Comparison of ENCODE assay signal across 27 mouse cellular contexts in genomic region chr4:87759625-87760024, GRCm38 (mm10).
"Had no signal": no experiment of that assay in that cellular context is flagged by ENCODE, and none has a peak within 500 bp of the region (broad histone marks: within the 10 kb centered on the region; RNA-seq: fewer than 3 reads in every experiment).

No protein-coding gene starts in this region.

- H3K9me3 ChIP-seq: embryonic facial prominence, embryonic 10.5 days; embryonic facial prominence, embryonic 12.5 days; embryonic facial prominence, embryonic 13.5 days; embryonic facial prominence, embryonic 15.5 days; forebrain, embryonic 12.5 days; forebrain, embryonic 13.5 days; forebrain, embryonic 15.5 days had no signal

- H3K9ac ChIP-seq: embryonic facial prominence, embryonic 12.5 days; embryonic facial prominence, embryonic 13.5 days; embryonic facial prominence, embryonic 15.5 days; forebrain, embryonic 12.5 days; forebrain, embryonic 13.5 days; forebrain, embryonic 15.5 days; forebrain, postnatal 0 days had no signal

- H3K27me3 ChIP-seq: embryonic facial prominence, embryonic 12.5 days; embryonic facial prominence, embryonic 13.5 days; embryonic facial prominence, embryonic 15.5 days; forebrain, embryonic 12.5 days; forebrain, embryonic 13.5 days; forebrain, embryonic 15.5 days had no signal

- H3K27ac ChIP-seq: embryonic facial prominence, embryonic 10.5 days; embryonic facial prominence, embryonic 12.5 days; embryonic facial prominence, embryonic 13.5 days; embryonic facial prominence, embryonic 15.5 days; forebrain, embryonic 10.5 days; forebrain, embryonic 12.5 days; forebrain, embryonic 13.5 days; forebrain, embryonic 15.5 days; gastrocnemius, adult 2 months; heart, adult 2 months had no signal

- ATAC-seq: forebrain, embryonic 13.5 days; forebrain, embryonic 14.5 days; forebrain, embryonic 15.5 days; forebrain, embryonic 16.5 days; forebrain, postnatal 0 days had no signal

- DNase-seq: cerebellum, adult 2 months; cerebellum, adult 8-10 months; cerebellum, adult 9-10 months; cerebellum, adult 9-11 months; cerebellum, postnatal 14 days; cerebellum, postnatal 25 days; cerebellum, postnatal 36 days; embryo, embryonic 11 days; forebrain, postnatal 0 days; gastrocnemius, adult 2 months; gastrocnemius, postnatal 10 days; gastrocnemius, postnatal 14 days; gastrocnemius, postnatal 25 days; gastrocnemius, postnatal 36 days; heart, adult 18-20 months; heart, adult 2 months had no signal

- H3K4me3 ChIP-seq: embryonic facial prominence, embryonic 10.5 days; embryonic facial prominence, embryonic 12.5 days; embryonic facial prominence, embryonic 13.5 days; embryonic facial prominence, embryonic 15.5 days; erythroblast, embryonic 14.5 days; forebrain, embryonic 10.5 days; forebrain, embryonic 12.5 days; forebrain, embryonic 13.5 days; forebrain, embryonic 15.5 days; gastrocnemius, adult 2 months; heart, adult 2 months had no signal

- H3K4me1 ChIP-seq: embryonic facial prominence, embryonic 10.5 days; embryonic facial prominence, embryonic 12.5 days; embryonic facial prominence, embryonic 13.5 days; embryonic facial prominence, embryonic 15.5 days; forebrain, embryonic 10.5 days; forebrain, embryonic 12.5 days; forebrain, embryonic 13.5 days; forebrain, embryonic 15.5 days had no signal

- H3K4me2 ChIP-seq: embryonic facial prominence, embryonic 12.5 days; embryonic facial prominence, embryonic 13.5 days; embryonic facial prominence, embryonic 15.5 days; forebrain, embryonic 12.5 days; forebrain, embryonic 13.5 days; forebrain, embryonic 15.5 days had no signal

- H3K36me3 ChIP-seq: embryonic facial prominence, embryonic 10.5 days; embryonic facial prominence, embryonic 12.5 days; embryonic facial prominence, embryonic 13.5 days; embryonic facial prominence, embryonic 15.5 days; forebrain, embryonic 10.5 days; forebrain, embryonic 12.5 days; forebrain, embryonic 15.5 days had no signal
